Mouse (Mus musculus): ENCODE results near the gene Lamtor2. TPM values are rescaled to one million over a fixed set of nuclear protein-coding genes. Genes with fewer than 3 reads are reported as not detected.

Lamtor2 gene
- total and polyA plus RNA-seq, 2 experiments = 125 to 201 TPM

- TF ChIP-seq CTCF (IDR thresholded peaks at IDR 0.05; ENCODE audit: low read depth, low read length) (peak; percentile 60), POLR2A (IDR thresholded peaks at IDR 0.05; ENCODE audit: extremely low read depth, insufficient read depth, low read length) (peak; percentile 57; the same call in 1 of the 2 replicates)
- peak within 1 kb of the TSS; percentile 64 for H3K9ac ChIP-seq (ENCODE audit: low read depth, low read length)
- peak within 1 kb of the TSS; percentile 86 for H3K27ac ChIP-seq (replicated peaks; ENCODE audit: insufficient read depth, low read depth, low read length)
- no peaks in the 10 kb centered on the region for H3K36me3 ChIP-seq (ENCODE audit: control insufficient read depth, insufficient read depth, low read length)
- WGBS = under 1% methylated on average over 31 of the region's 31 CpGs
- H3K79me2 ChIP-seq (ENCODE audit: control insufficient read depth, insufficient read depth, low read length) = no peaks in the 10 kb centered on the region
- peak within 1 kb of the TSS; percentile 55 for H3K4me3 ChIP-seq (ENCODE audit: insufficient read depth, low read depth, low read length)
- DNase-seq (ENCODE audit: extremely low read depth, low read depth, low spot score) = peak; percentile 82
- H3K27me3 ChIP-seq (ENCODE audit: control insufficient read depth, insufficient read depth, low read length) = no peaks in the 10 kb centered on the region
- H3K4me1 ChIP-seq (ENCODE audit: control insufficient read depth, insufficient read depth, low read length) = peaks cover 11% of the 10 kb centered on the region
These were observed 43.0 kb downstream of the Lamtor2 start, which contains the start of gene Lmna for GRCm38 (mm10) chr3:88509692-88510420. Gene Lmna, minus strand, starts transcription at chr3:88509956.

- TF ChIP-seq POLR2A (IDR thresholded peaks at IDR 0.05; ENCODE audit: extremely low read depth, insufficient read depth, low read length) (no peak), CTCF (IDR thresholded peaks at IDR 0.05; ENCODE audit: low read depth, low read length) (no peak)
- 40% methylated on average over 3 of the region's 3 CpGs for WGBS
- no peaks in the 10 kb centered on the region for H3K79me2 ChIP-seq (ENCODE audit: control insufficient read depth, insufficient read depth, low read length)
- H3K4me1 ChIP-seq (ENCODE audit: control insufficient read depth, insufficient read depth, low read length) = peaks cover 11% of the 10 kb centered on the region
- H3K27ac ChIP-seq (replicated peaks; ENCODE audit: insufficient read depth, low read depth, low read length) = peak overlapping the region; percentile 77
- no peak for DNase-seq (ENCODE audit: extremely low read depth, low read depth, low spot score)
- H3K9ac ChIP-seq (ENCODE audit: low read depth, low read length) = peak overlapping the region; percentile 64
- H3K27me3 ChIP-seq (ENCODE audit: control insufficient read depth, insufficient read depth, low read length) = no peaks in the 10 kb centered on the region
- no peaks in the 10 kb centered on the region for H3K36me3 ChIP-seq (ENCODE audit: control insufficient read depth, insufficient read depth, low read length)
- H3K4me3 ChIP-seq (ENCODE audit: insufficient read depth, low read depth, low read length) = peak overlapping the region; percentile 55
These were observed 43.6 kb downstream of the Lamtor2 start for GRCm38 (mm10) chr3:88509250-88509649.

DNA sequence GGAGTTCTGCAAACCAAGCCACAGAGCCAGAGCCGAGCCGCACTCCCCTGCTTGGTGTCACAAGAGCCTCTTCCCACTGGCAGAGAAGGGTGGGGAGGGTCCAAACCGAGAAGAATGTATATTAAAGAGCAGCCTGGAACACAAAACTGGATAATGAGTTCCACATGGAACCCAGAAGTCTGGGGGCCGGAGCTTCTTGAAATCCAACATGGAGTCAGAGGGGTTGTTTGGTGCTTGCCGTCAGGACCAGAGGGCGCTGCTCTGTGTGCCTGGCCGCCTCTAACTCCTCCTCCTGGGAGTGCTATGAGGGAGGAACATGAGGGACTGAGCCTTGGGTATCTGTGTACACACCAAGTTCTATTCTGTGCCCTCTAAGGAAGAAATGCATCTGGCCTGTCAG, 47.1 kb downstream of the Lamtor2 start:
- Histone ChIP-seq H3K9ac (ENCODE audit: low read depth, low read length) (no peak overlapping the region), H3K27me3 (ENCODE audit: control insufficient read depth, insufficient read depth, low read length) (no peaks in the 10 kb centered on the region), H3K27ac (replicated peaks; ENCODE audit: insufficient read depth, low read depth, low read length) (no peak overlapping the region), H3K36me3 (ENCODE audit: control insufficient read depth, insufficient read depth, low read length) (no peaks in the 10 kb centered on the region), H3K4me3 (ENCODE audit: insufficient read depth, low read depth, low read length) (no peak overlapping the region), H3K4me1 (ENCODE audit: control insufficient read depth, insufficient read depth, low read length) (peaks cover 24% of the 10 kb centered on the region), H3K79me2 (ENCODE audit: control insufficient read depth, insufficient read depth, low read length) (no peaks in the 10 kb centered on the region)
- 81% methylated on average over 7 of the region's 7 CpGs for WGBS
- TF ChIP-seq CTCF (IDR thresholded peaks at IDR 0.05; ENCODE audit: low read depth, low read length) (no peak), POLR2A (IDR thresholded peaks at IDR 0.05; ENCODE audit: extremely low read depth, insufficient read depth, low read length) (no peak)
- no peak for DNase-seq (ENCODE audit: extremely low read depth, low read depth, low spot score)

- Histone ChIP-seq H3K4me1 (ENCODE audit: control insufficient read depth, insufficient read depth, low read length) (peaks cover 22% of the 10 kb centered on the region), H3K79me2 (ENCODE audit: control insufficient read depth, insufficient read depth, low read length) (0 out of 2 replicates have a peak, but pooled peaks cover 3% of the 10 kb centered on the region), H3K27me3 (ENCODE audit: control insufficient read depth, insufficient read depth, low read length) (no peaks in the 10 kb centered on the region), H3K9ac (ENCODE audit: low read depth, low read length) (no peak overlapping the region), H3K4me3 (ENCODE audit: insufficient read depth, low read depth, low read length) (no peak overlapping the region), H3K36me3 (ENCODE audit: control insufficient read depth, insufficient read depth, low read length) (no peaks in the 10 kb centered on the region), H3K27ac (replicated peaks; ENCODE audit: insufficient read depth, low read depth, low read length) (no peak overlapping the region)
- WGBS = 91% methylated on average over 6 of the region's 6 CpGs
- no peak for DNase-seq (ENCODE audit: extremely low read depth, low read depth, low spot score)
- TF ChIP-seq POLR2A (IDR thresholded peaks at IDR 0.05; ENCODE audit: extremely low read depth, insufficient read depth, low read length) (no peak), CTCF (IDR thresholded peaks at IDR 0.05; ENCODE audit: low read depth, low read length) (no peak)
These were observed 47.8 kb downstream of the Lamtor2 start for GRCm38 (mm10) chr3:88505081-88505480.

DNA sequence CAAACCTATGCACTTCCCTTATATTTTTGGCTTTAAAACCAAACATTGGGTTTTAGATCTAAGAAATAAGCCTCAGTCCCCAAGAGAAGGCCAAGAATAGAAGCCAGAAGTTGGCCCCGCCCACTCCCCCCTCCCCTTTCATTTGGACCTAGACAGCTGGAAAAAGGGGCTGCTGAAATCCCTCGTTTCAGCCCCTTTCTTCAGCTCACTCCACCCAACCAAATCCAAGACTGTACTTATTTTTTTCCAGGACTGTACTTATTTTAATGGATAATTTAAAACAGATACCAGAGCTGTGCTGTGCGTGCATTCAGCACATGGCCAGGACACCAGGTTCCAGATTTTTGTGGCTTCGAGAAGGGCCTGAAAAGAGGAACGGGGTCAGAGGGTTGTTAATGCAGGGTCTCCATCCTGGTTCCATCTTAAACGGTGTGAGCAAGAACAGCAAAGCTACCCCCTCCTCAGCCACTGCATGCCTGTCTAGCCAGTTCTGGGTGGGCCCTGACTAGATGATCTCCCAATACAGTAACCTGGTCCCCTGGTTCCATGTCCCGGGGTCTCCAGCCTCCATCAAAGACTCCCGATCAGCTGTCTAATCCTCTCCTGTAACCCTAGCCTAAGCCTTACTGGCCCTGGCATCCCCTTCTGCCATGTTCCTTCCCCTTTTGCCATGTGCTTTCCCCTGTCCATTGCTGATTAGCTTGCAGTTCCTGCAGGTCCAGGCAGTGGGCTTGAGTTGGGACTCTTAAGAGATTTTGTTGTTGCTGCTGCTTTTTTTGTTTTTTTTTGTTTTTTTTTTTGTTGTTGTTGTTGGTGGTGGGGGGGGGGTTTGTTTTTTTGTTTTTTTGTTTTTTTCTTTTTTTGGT, 48.8 kb downstream of the Lamtor2 start:
- no peak for DNase-seq (ENCODE audit: extremely low read depth, low read depth, low spot score)
- peaks cover 24% of the 10 kb centered on the region for H3K4me1 ChIP-seq (ENCODE audit: control insufficient read depth, insufficient read depth, low read length)
- H3K79me2 ChIP-seq (ENCODE audit: control insufficient read depth, insufficient read depth, low read length) = 0 out of 2 replicates have a peak, but pooled peaks cover 3% of the 10 kb centered on the region
- no peak overlapping the region for H3K4me3 ChIP-seq (ENCODE audit: insufficient read depth, low read depth, low read length)
- no peak overlapping the region for H3K27ac ChIP-seq (replicated peaks; ENCODE audit: insufficient read depth, low read depth, low read length)
- no peak overlapping the region for H3K9ac ChIP-seq (ENCODE audit: low read depth, low read length)
- 73% methylated on average over 8 of the region's 8 CpGs for WGBS
- no peaks in the 10 kb centered on the region for H3K36me3 ChIP-seq (ENCODE audit: control insufficient read depth, insufficient read depth, low read length)
- no peaks in the 10 kb centered on the region for H3K27me3 ChIP-seq (ENCODE audit: control insufficient read depth, insufficient read depth, low read length)
- TF ChIP-seq CTCF (IDR thresholded peaks at IDR 0.05; ENCODE audit: low read depth, low read length) = no peak

All from liver, adult 2 months (tissue).